Comparison of ENCODE assay signal across 13 mouse cellular contexts in the genomic region with DNA sequence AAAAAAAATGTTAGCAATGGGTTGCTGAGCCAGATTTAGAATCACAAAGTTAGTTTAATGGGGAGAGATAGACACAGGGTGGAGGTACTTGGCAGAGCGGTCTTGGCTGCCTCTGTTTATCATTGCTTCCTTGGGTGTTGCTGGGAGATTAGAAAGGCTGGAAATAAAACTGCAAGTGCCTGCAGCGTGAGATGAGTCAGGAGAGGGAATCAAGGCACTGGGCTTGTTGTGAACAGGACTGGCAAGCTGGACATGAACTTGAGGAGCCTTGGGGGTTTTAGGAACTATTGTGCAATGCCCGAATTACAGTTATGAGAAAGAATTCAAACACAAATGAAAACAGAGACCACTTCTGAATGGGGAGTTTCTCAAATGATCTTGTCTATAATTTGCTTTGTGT.
DNase-seq lines count a peak whose midpoint lies in the region; ATAC-seq lines count a peak whose summit lies in the region.
"Had no signal": no experiment of that assay in that cellular context is flagged by ENCODE, and none has a peak within 500 bp of the region (broad histone marks: within the 10 kb centered on the region; RNA-seq: fewer than 3 reads in every experiment).

No protein-coding gene starts in this region.

- no peak overlapping the region; the same call in 1 of the 2 replicates for H3K27ac ChIP-seq in lung, embryonic 16.5 days (ENCODE audit: low read length)
- H3K27ac ChIP-seq in midbrain, embryonic 11.5 days (ENCODE audit: low read depth, low read length): no peak overlapping the region
- no peak overlapping the region for H3K27ac ChIP-seq in hindbrain, embryonic 16.5 days (ENCODE audit: low read depth, low read length)
- H3K27ac ChIP-seq in midbrain, embryonic 14.5 days (replicated peaks; ENCODE audit: low read depth, low read length): no peak overlapping the region
- H3K27ac ChIP-seq: stomach, embryonic 15.5 days had no signal

- no peak overlapping the region for H3K4me3 ChIP-seq in lung, embryonic 16.5 days (ENCODE audit: low read length)
- no peak overlapping the region for H3K4me3 ChIP-seq in midbrain, embryonic 11.5 days (ENCODE audit: low read depth, low read length)
- H3K4me3 ChIP-seq in hindbrain, embryonic 16.5 days (ENCODE audit: low read length): no peak overlapping the region
- no peak overlapping the region for H3K4me3 ChIP-seq in midbrain, embryonic 14.5 days (replicated peaks; ENCODE audit: low read depth, low read length)
- H3K4me3 ChIP-seq: embryonic facial prominence, embryonic 15.5 days; megakaryocyte, embryonic 14.5 days; stomach, embryonic 15.5 days had no signal

- H3K4me2 ChIP-seq in lung, embryonic 16.5 days (ENCODE audit: low read depth, low read length): no peak overlapping the region
- H3K4me2 ChIP-seq in midbrain, embryonic 11.5 days: no peak overlapping the region
- no peak overlapping the region for H3K4me2 ChIP-seq in hindbrain, embryonic 16.5 days (ENCODE audit: low read length)
- no peak overlapping the region for H3K4me2 ChIP-seq in midbrain, embryonic 14.5 days (ENCODE audit: low read length)
- H3K4me2 ChIP-seq: embryonic facial prominence, embryonic 15.5 days; stomach, embryonic 15.5 days had no signal

- peaks cover 16% of the 10 kb centered on the region for H3K4me1 ChIP-seq in lung, embryonic 16.5 days (replicated peaks; ENCODE audit: control insufficient read depth, insufficient read depth, low read length)
- peaks cover 4% of the 10 kb centered on the region; the same call in 1 of the 2 replicates for H3K4me1 ChIP-seq in midbrain, embryonic 11.5 days (ENCODE audit: control insufficient read depth, insufficient read depth, low read length)
- no peaks in the 10 kb centered on the region for H3K4me1 ChIP-seq in hindbrain, embryonic 16.5 days (ENCODE audit: control insufficient read depth, insufficient read depth, low read depth, low read length)
- H3K4me1 ChIP-seq in midbrain, embryonic 14.5 days (ENCODE audit: control insufficient read depth, insufficient read depth, low read length): no peaks in the 10 kb centered on the region
- H3K4me1 ChIP-seq: megakaryocyte, embryonic 14.5 days had no signal

- no peaks in the 10 kb centered on the region for H3K36me3 ChIP-seq in lung, embryonic 16.5 days (ENCODE audit: control insufficient read depth, insufficient read depth, low read length)
- H3K36me3 ChIP-seq in midbrain, embryonic 11.5 days (ENCODE audit: control insufficient read depth, insufficient read depth, low read length): no peaks in the 10 kb centered on the region
- no peaks in the 10 kb centered on the region for H3K36me3 ChIP-seq in hindbrain, embryonic 16.5 days (ENCODE audit: control insufficient read depth, insufficient read depth, low read length)
- H3K36me3 ChIP-seq in midbrain, embryonic 14.5 days (ENCODE audit: control insufficient read depth, insufficient read depth, low read length): no peaks in the 10 kb centered on the region
- H3K36me3 ChIP-seq: embryonic facial prominence, embryonic 15.5 days; stomach, embryonic 15.5 days had no signal

- no peaks in the 10 kb centered on the region for H3K27me3 ChIP-seq in lung, embryonic 16.5 days (ENCODE audit: control insufficient read depth, insufficient read depth, low read depth, low read length)
- no peaks in the 10 kb centered on the region for H3K27me3 ChIP-seq in midbrain, embryonic 11.5 days (ENCODE audit: control insufficient read depth, insufficient read depth, low read length)
- no peaks in the 10 kb centered on the region for H3K27me3 ChIP-seq in hindbrain, embryonic 16.5 days (replicated peaks; ENCODE audit: control insufficient read depth, insufficient read depth, low read length)
- H3K27me3 ChIP-seq in midbrain, embryonic 14.5 days (ENCODE audit: control insufficient read depth, insufficient read depth, low read length): no peaks in the 10 kb centered on the region
- H3K27me3 ChIP-seq: CH12.LX; embryonic facial prominence, embryonic 15.5 days; stomach, embryonic 15.5 days had no signal

- peak; percentile 69; the same call in 1 of the 2 replicates for ATAC-seq in lung, embryonic 16.5 days (ENCODE audit: low read depth)
- ATAC-seq in midbrain, embryonic 11.5 days (ENCODE audit: low FRiP score): no peak
- no peak for ATAC-seq in hindbrain, embryonic 16.5 days
- ATAC-seq in midbrain, embryonic 14.5 days (ENCODE audit: low FRiP score, low TSS enrichment): no peak

- no peaks in the 10 kb centered on the region for H3K9me3 ChIP-seq in lung, embryonic 16.5 days (ENCODE audit: control insufficient read depth, low read length)
- no peaks in the 10 kb centered on the region for H3K9me3 ChIP-seq in midbrain, embryonic 11.5 days (ENCODE audit: control insufficient read depth, low read length)
- no peaks in the 10 kb centered on the region for H3K9me3 ChIP-seq in hindbrain, embryonic 16.5 days (ENCODE audit: control insufficient read depth, low read length)
- no peaks in the 10 kb centered on the region for H3K9me3 ChIP-seq in midbrain, embryonic 14.5 days (ENCODE audit: control insufficient read depth, low read length)
- H3K9me3 ChIP-seq: embryonic facial prominence, embryonic 15.5 days; stomach, embryonic 15.5 days had no signal

- peak; percentile 70 for DNase-seq in urinary bladder, postnatal 14 days (ENCODE audit: low spot score)
- no peak for DNase-seq in urinary bladder, postnatal 10 days (ENCODE audit: low spot score)
- peak; percentile 85 to 86 for DNase-seq in heart, adult 9 months (ENCODE audit: low spot score in 2 of 2)
- no peak for DNase-seq in midbrain, embryonic 11.5 days (ENCODE audit: low spot score, missing footprints)
- no peak for DNase-seq in natural killer cell, adult 2 months (ENCODE audit: low spot score in 2 of 2)
- no peak for DNase-seq in midbrain, embryonic 14.5 days
- DNase-seq: cerebellum, adult 9-10 months had no signal

- WGBS in lung, embryonic 16.5 days: 32% methylated on average over 3 of the region's 3 CpGs
- WGBS in midbrain, embryonic 11.5 days: 74% methylated on average over 3 of the region's 3 CpGs
- WGBS in hindbrain, embryonic 16.5 days: 63% methylated on average over 3 of the region's 3 CpGs
- WGBS in midbrain, embryonic 14.5 days: 78% methylated on average over 3 of the region's 3 CpGs

- no peak overlapping the region for H3K9ac ChIP-seq in lung, embryonic 16.5 days (ENCODE audit: low read length)
- no peak overlapping the region for H3K9ac ChIP-seq in midbrain, embryonic 11.5 days (ENCODE audit: low read length)
- no peak overlapping the region for H3K9ac ChIP-seq in hindbrain, embryonic 16.5 days (ENCODE audit: low read depth, low read length)
- H3K9ac ChIP-seq in midbrain, embryonic 14.5 days (replicated peaks; ENCODE audit: low read length): no peak overlapping the region
- H3K9ac ChIP-seq: embryonic facial prominence, embryonic 15.5 days; stomach, embryonic 15.5 days had no signal

Comparison
In these comparisons a context has a peak if more than half of its experiments do, and no peak if none do; other contexts are left out.
1. DNase-seq: peak in urinary bladder, postnatal 14 days (single experiment) and heart, adult 9 months (2 of 2); none in urinary bladder, postnatal 10 days (single experiment), midbrain, embryonic 11.5 days (single experiment), natural killer cell, adult 2 months (0 of 2) and midbrain, embryonic 14.5 days (single experiment).